Mouse (Mus musculus): ENCODE measurements around the gene Sirt7.
A peak's percentile ranks its signal among the peaks of the same experiment; 100 is the strongest.
"Not testable (repeated sequence)": the region's sequence is repeated elsewhere in the genome, so short reads cannot be mapped to it uniquely, and the experiment has no call there.

Gene Sirt7

DNA sequence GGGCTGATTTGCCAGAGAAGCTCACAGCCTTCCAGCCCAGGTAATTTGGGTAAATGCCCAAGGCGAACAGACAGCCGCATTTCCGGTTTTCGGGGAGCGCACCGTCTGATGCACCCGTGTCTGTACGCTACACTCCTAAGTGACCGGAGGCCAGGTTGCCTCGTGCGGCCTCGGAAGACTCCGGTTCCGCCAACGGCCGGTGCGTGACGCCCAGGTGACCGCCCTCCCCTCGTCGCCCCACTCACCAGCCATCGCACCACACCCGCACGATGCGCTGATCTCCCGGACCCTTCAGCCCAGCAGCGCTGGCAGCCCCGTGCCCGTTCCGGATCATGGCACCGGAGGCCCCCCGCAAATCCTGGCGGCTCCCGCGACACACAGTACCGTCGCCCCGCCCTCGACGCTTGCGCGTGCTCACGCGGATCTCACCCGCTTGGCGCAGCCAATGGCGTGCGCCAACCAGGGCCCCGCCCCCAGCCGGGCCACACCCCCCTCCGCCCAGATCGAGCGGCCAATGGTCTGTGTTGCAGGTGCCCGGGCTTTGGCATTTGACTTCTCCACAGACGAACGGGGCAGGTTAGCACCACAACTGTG is 7.4 kb downstream of the Sirt7 start, which contains the start of gene Pcyt2:
Pcyt2 (minus strand) TSS at position 418 of the 594 bp plus-strand sequence.
- peak; percentile 85 for DNase-seq (ENCODE audit: low spot score)

DNA sequence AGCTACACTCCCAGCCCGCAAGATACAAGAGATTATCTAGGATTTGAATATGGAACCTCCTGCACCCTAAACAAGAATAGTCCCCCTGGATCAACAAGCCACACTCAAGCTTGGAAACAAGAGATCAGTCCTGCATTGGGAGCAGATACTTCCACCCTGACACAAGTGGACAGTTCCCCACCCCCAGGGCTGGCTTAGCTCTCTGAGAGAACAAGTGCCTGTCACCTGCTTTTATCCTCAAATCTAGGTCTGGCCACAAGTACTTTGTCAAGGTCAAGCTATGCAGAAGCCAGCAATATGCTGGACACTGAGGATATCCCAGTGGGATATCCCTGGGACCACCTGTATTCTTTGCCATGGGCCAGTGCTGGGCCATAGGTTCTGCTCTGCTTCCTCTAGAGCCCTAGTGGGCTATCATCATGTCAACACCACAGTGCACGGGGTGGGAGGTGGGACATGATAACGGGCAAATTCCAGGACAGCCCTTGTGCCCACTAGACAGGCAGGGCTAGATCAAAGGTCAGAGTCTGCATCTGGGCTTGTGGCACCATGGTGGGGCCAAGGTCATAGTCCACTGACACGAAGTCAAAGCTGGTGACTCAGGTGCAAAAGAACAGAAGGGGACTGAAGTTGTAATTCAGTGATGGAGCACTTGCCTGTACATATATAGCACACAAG is 8.3 kb downstream of the Sirt7 start:
- DNase-seq (ENCODE audit: low spot score), result no peak

DNA sequence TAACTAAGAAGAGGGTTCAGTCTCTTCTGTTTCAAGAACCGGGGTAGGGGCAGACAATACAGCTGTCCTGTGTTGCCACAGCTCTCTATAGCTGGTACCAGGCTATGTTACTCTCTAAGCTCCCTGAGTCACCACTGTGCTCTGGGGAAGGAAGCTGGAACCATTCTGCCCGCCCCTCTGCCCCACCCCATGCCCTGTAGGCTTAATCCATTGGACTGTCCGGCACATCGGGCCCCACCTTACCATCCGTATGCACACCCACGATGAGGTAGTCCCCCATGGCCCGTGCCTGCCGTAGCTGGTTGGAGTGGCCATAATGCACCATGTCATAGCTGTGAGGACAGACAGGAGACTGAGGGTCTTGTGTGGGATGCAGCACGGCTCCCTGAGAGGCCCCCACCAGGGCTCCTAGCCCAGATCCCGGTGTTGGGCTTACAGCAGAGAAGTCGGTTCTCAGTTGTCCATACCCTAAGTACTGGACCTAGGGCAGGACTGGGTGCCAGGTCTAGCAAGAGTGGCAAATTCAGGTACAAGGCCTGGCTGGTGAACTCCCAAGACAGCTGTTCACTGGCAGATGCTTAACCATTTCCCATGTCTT is 9.3 kb downstream of the Sirt7 start:
- no peak for DNase-seq (ENCODE audit: low spot score)

DNA sequence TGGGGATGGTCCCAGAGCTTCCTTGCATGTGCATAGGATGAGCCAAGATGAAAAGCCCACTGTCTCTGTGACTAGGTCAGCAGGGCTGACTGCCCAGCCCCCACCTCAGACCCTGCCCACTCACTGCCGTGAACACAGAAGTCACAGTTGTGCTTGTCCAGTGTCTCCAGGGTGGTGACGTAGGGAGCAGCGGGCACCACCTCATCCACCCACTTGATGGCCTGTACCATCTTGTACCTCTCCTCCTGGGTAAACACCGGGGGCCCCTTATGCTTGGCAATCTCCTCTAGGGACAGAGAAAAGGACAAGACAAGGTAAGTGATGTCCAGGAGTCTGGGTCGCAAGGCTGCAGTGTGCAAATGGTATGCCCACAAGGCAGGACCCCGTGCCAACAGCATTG is 9.9 kb downstream of the Sirt7 start:
- DNase-seq (ENCODE audit: low spot score), result no peak

DNA sequence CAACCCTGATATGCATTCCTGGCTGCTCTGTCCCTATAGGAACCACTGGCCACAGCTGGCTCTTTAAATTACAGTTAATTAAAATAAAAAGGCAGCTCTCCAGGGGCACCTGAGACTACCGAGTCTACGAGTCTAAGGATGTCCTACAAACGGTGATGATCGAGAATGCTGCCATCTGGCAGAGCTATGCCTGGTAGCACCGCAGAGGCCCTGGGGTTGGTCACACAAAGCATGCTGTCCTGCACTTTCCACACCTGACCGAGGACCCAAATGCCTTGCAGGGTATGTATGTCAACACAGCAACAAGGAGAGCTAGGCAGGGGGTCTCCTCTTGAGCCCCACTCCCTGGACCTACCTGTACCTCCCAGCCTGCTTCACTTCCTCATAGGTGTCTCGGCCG is 11.1 kb downstream of the Sirt7 start:
- no peak for DNase-seq (ENCODE audit: low spot score)

DNA sequence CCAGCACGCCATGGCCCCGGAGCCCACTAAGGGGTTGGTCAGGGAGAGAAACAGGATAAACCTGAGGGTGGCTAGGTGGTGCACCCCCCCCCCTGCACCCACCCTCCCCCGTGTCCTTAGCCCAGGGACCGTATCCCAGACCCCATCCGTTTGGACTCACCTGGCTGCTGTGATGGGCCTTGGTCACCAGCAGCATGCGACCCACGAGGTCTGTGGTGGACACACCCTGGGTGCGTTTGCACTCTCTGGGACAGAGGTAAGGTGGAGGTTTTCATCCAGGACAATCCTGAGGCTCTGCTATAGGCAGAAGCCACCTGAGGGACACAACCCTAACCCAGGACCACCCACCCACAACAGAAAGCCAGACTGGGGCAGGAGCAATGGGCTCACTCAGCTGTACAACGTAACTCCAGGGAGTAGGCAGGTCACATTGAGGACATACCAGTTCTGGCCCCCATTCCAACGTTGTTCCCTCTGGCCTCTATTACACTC is 11.5 kb downstream of the Sirt7 start:
- DNase-seq (ENCODE audit: low spot score), result no peak

DNA sequence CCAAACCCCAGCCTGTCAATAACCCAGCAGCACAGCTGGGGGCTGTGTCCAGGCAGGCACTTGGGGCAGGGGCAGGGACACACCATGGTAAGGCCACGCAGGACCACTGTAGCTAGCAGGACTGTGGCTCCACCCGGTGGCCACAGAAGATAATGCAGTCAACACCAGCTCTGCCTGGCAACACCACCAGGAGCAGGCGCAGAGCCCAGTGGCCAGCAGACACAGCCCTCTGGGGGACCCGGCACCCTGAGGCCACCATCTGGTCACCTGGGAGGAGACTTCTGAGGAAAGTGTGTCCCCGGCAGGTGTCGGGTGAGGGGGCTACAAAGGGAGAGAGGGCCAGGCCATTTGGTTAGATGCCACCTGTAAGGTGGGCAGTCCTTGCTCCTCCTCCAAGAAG is 12.3 kb downstream of the Sirt7 start:
- DNase-seq (ENCODE audit: low spot score), result peak; percentile 45

DNA sequence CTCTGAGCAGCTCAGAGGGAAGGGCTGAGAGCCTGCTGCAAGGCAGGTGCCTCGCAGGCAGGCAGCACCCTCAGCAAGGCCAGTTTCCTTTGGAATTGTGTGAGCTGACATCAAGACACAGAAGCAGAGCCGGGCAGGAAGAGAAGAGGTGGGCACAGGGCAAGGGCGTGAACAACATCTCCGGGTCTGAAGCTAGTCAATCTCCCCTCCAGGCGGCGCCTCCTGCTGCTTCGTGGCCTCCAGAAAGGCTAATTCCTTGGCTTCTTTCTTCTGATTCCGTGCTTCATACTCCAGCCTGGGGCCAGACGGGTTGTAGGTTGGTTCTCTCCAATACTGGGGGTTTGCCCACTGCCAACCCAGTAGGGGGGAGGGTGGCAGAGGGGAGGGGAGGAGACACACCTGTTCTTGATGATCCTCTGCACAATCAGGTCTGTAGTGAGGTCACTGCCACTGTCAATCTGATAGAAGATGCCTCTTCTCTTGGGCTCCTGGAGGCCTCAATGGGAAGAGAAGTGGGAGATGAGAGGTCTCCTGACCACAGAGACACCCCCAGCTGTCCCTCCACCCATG is 14.5 kb downstream of the Sirt7 start:
- no peak for DNase-seq (ENCODE audit: low spot score)

DNA sequence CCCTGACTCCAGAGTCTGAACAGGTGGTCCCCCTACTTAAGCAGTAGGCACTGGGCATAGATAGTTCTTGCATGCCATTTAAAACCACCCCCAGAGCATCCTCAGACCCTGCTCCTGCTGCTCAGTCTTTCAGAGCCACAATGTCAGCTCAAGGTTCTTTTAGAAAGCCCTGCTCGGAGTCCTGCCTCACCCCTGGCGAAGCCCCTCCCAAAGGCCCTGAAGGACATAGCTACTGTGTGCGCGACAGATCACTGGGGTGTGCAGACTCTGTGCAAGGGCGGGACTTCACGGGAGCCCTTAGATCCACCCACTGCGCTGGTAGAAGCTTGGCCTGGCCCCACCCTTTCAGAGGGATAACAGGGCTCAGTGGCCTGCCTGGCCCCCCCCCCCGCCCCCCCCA is 15.8 kb downstream of the Sirt7 start:
- no peak for DNase-seq (ENCODE audit: low spot score)

DNA sequence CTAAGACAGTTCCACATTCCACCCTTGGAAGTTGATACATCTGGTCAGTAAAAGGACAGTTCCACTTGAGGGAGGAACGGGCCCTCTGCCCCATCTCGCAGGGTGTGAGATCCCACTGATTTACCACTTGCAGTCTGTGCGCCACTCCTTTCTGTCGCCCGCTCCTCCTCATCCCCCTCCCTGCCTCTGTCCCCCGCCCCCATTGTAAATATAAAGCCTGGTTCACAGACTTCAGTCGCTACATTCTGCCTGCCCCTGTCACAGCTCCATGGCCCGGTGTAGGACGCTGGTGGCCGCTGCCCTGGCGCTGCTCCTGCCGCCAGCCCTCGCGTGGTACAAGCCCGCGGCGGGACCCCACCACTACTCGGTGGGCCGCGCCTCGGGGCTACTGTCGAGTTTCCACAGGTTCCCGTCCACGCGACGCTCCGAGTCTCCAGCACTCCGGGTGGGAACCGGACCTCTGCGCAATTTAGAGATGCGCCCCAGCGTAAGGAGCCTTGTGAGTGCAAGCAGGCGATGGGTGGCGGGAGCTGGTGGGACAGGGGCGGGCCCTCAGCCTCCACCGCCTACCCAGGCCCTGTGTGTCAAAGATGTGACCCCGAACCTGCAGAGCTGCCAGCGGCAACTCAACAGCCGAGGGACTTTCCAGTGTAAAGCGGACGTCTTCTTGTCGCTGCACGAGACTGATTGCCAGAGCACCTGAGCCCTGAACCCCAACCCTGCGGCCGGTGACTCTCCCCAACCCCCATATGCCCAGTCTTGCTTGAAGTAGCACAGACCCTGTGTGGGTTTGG is 16.6 kb downstream of the Sirt7 start, which contains the start of gene Npb:
Npb (plus strand) TSS at position 237 of the 794 bp plus-strand sequence.
- no peak for DNase-seq (ENCODE audit: low spot score)

DNA sequence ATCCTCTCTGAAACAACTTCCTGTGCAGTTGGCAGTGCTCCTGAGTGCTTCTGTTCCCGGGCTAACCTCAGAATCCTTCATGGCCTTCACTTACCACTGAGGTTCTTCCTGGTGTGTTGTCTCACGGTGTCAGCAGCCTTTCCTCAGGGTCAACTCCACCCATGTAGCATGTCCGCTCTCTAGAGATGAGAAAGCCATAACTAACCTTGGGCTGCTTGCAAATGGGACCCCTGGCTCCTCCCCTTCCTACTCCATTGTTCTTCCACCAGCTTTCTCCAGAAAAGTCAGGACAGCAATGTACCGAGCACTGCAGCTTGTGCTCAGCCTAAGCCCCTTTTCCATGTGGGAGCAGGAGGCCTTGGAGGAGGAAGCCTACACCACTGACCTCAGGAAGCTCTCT is 18.3 kb downstream of the Sirt7 start:
- no peak for DNase-seq (ENCODE audit: low spot score)

DNA sequence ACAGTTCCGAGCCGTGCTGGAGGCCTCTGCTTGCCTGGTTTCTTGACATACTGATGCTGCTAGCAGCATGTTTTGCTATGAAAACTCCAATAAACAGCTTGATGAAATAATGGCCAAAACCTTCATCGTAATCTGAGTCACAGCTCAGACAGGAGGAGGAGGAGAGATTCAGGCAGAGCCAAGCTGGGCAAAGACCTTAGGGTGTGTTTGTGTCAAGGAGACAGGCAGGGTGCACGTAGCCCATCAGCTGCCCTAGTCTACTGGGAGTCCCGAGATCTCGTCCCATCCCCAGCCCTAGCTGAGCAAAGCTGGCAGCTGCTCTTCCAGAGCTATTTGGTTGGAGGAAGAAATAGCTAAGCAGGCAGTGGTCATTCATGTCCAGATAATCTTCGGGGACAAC is 19.4 kb downstream of the Sirt7 start:
- DNase-seq (ENCODE audit: low spot score), result no peak

DNA sequence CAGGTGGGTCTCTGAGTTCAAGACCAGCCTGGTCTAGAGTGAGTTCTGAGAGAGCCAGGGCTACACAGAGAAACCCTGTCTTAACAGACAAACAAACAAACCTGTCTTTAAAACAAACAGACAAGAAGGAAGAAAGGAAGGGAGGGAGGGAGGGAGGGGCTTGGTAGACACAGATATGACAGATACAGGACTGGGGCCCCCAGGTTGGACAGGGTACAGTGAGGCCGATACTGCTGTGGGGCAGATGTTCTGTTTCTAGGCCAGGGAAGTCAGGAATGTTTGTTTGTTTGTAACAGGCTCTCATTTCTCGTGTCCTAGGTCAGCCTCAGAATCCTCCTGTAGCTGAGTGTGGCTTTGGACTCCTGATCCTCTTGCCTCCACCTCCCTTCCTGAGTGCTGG is 21.5 kb downstream of the Sirt7 start:
- DNase-seq (ENCODE audit: low spot score), result no peak

DNA sequence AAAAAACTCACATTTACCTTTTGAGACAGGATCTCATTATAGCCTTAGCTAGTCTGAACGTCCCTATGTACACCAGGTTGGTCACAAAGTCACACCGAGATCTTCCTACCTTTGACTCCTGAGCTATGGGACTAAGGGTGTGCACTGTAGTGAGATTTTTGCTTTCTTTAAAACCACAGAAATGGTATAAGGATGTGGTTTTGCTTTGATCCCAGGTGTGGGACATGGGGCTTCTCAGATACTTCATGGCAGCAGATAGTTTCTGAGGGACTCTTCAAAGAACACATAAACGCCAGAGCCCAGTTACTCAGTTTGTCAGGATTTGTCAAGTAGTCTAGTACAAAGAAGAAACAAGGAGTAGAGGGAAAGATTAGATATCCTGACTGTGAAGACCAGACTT is 24.3 kb downstream of the Sirt7 start:
- DNase-seq (ENCODE audit: low spot score), result no peak

DNA sequence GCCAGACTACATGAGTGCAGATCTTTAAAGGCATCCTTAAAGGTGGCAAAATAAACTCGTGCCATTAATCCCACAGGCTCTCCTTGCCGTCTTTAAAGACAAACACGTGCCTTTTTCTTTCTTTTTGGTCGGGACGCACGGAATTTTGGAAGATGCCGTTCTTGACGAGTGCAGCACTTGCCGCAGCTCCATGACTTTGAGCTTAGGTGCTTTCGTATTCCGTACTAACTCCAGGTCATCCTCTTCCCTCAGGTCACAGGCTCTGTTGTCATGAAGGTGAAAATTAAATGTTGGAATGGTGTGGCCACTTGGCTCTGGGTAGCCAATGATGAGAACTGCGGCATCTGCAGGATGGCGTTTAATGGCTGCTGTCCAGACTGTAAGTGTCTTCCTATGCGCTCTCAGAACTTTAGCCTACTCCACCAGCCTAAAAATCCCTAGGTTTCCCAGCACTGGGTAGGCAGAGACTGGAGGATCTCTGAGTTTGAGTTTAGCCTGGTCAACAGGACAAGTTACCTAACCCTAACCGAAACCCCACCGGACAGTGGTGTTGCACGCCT is 26.0 kb downstream of the Sirt7 start:
- DNase-seq (ENCODE audit: low spot score), result no peak

DNA sequence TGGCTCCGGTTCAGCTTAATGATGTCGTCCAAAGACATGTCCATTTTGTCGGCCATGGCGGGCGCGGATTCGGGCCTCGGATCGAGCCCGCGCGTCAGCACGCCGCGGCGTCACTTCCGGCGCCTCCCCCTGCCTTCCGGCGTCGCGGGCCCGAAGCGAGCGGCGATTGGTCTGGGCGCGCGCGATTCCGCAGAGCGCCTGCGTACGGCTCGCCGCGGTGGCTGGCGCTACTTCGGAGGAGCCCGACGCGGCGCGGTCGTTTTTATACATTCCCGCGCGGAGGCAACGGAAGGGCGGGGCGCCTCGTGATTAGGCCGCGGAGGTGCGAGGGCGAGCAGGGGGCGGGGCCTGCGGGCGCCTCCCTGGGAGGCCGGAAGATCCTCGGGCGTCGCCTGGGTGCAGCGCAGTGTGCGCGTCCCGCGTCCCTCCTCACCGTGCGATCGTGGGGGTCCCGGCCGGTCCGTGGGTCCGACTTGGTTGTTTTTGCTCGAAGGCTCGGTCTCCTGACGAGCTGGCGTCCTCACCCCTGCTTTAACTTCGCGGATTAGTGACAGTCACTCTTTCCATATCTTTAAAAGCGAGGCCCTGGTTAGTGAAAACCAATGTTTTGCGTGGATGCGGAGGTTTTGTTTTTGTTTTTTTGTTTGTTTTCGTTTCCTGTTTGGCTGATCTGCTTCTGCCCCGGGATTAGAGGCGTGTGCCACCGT is 26.6 kb downstream of the Sirt7 start, which contains the start of the genes Alyref and Anapc11:
Alyref (minus strand) TSS at position 83 of the 707 bp plus-strand sequence.
Anapc11 (plus strand) TSS at position 139 of the 707 bp plus-strand sequence.
- peak; percentile 94 for DNase-seq (ENCODE audit: low spot score)

DNA sequence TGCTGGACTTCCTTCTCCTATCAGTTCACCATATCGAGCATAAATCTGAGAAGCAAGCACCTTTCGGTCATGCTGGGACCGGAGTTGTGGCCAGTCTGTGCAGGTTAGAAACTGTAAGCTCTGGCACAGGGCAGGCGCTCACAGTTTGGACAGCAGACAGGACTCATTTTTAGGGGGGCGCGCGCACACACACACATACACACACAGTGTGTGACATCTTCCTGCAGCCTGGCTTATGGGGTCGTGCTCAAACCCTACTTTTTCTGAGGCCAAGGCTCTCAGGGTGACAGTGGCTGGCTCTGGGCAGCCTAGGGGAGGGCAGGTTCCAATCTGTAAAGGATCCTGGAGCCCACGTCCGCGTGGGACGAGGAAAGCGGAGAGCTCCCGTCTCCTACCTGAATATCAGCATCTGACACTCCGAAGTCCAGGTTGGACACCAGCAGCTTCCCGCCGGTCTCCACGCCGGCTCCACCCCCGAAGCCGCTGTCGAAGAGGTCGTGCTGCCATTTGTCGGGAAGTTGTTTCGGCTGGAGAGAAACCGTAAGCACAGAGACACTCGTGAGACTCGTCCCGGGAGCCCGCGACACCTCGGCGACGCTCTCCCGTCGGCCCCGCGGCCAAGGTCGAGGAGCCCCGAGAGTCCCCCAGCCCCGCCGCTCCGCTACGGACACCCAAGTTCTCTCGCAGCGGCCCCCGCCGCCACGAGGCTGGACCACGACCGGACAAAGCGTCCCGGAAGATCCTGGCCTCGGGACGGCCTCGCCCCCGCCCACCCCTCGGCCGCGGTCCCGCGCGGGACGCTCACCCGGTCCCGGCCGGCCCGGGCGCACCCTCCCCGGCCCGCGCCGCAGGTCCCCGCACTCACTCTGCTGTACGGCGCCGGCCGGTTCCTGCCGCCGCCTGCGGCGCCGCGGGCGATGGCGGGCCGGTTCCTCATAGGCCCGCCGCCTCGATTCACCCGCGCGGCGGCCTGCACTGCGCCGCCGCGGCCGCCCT is 27.5 kb downstream of the Sirt7 start:
- DNase-seq (ENCODE audit: low spot score), result peak; percentile 37

DNA sequence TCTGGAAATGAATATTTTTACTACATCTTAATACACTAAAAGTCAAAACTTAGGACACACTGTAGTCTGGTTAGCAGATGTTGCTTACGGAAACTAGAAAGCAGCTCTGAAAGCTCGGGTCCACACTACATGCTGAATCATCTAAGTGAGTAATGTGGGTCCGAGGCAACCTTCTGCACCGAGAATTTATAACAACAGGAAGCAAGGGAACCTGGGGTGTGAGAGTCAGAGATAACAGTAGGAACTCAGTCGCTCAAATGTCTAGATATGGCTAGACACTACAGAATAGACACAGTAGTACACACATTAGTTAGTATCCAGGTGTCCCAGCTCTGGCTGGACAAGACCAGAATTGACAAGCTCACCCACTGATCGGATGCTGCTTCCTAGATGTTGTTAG is 36.5 kb downstream of the Sirt7 start:
- no peak for DNase-seq (ENCODE audit: low spot score)

DNA sequence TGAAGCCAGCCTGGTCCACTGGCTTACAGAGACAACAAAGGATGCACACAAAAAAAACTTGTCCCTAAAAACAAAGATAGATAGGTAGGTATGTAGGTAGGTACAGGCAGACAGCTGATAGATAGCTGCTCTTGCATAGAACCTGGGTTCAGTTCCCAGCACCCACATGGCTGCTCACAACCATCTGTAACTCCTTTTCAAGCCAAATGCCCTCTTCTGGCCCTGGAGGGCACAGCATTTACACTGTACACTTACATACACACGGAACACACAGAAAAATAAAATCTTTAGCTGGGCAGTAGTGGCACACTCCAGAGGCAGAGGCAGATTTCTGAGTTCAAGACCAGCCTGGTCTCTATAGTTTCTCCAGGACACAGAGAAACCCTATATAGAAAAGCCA is 41.1 kb downstream of the Sirt7 start:
- DNase-seq (ENCODE audit: low spot score), result no peak

DNA sequence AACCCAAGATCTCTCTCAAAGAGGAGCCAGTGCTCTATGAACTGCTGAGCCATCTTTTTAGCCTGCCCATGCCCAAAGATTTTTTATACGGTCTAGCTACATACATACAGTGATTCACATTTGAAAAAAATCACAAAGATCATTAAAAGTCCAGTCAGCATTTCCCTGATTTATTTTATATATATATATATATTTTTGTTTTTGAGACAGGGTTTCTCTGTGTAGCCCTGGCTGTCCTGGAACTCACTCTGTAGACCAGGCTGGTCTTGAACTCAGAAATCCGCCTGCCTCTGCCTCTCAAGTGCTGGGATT is 42.1 kb downstream of the Sirt7 start:
- DNase-seq (ENCODE audit: low spot score), result not testable (repeated sequence)

Data from adipocyte (in vitro differentiated cells).